Mouse (Mus musculus) heart, embryonic 11.5 days (tissue): ENCODE results near the gene Aph1b. TPM values are rescaled to one million over a fixed set of nuclear protein-coding genes. Genes with fewer than 3 reads are reported as not detected.

Experiments
- ATAC-seq: fragments of 200-750 bp; cut with Nextera tagmentation; replicated peaks from 2 replicates; pipeline ENCODE4 v1.8.0; 2017; ENCODE audit warnings: moderate library complexity; ENCODE audit not compliant: insufficient number of reproducible peaks, low FRiP score, low TSS enrichment
- H3K27ac ChIP-seq: fragments of 300-500 bp; sonication (generic); 2 replicates; pipeline ENCODE4 v1.5.1; 2014; ENCODE audit warnings: mild to moderate bottlenecking, low read depth, low read length
- H3K27me3 ChIP-seq: fragments of 300-500 bp; sonication (generic); 2 replicates; pipeline ENCODE4 v1.6.1; 2014; ENCODE audit warnings: mild to moderate bottlenecking, low read length, mixed read lengths; ENCODE audit not compliant: control insufficient read depth, insufficient read depth
- H3K36me3 ChIP-seq: fragments of 300-500 bp; sonication (generic); 2 replicates; pipeline ENCODE4 v1.6.1; 2014; ENCODE audit warnings: mild to moderate bottlenecking, low read length, moderate library complexity, mixed read lengths; ENCODE audit not compliant: control insufficient read depth, insufficient read depth
- H3K4me1 ChIP-seq: fragments of 300-500 bp; sonication (generic); 2 replicates; pipeline ENCODE4 v1.6.1; 2014; ENCODE audit warnings: low read length; ENCODE audit not compliant: control insufficient read depth, insufficient read depth
- H3K4me2 ChIP-seq: fragments of 300-500 bp; sonication (generic); 2 replicates; pipeline ENCODE4 v1.6.1; 2014; ENCODE audit warnings: mild to moderate bottlenecking, moderate library complexity
- H3K4me3 ChIP-seq: fragments of 300-500 bp; sonication (generic); 2 replicates; pipeline ENCODE4 v1.5.1; 2014; ENCODE audit warnings: low read depth, low read length
- H3K9ac ChIP-seq: fragments of 300-500 bp; sonication (generic); 2 replicates; pipeline ENCODE4 v1.6.1; 2014; ENCODE audit warnings: mild to moderate bottlenecking, low read depth, low read length, moderate library complexity
- H3K9me3 ChIP-seq: fragments of 300-500 bp; sonication (generic); replicated peaks from 2 replicates; pipeline ENCODE4 v1.6.1; 2016; ENCODE audit warnings: low read length; ENCODE audit not compliant: control insufficient read depth
- WGBS: fragments of 180-500 bp; shearing (Covaris S2); extraction: QIAGEN DNeasy Blood & Tissue Kit; methylation state at CpG from one replicate; pipeline ENCODE4 v1.1.7; 2014; ENCODE audit not compliant: insufficient replicate concordance; 5-methylcytosine and 5-hydroxymethylcytosine counted together
- polyA plus RNA-seq: library from polyadenylated mRNA; unstranded; fragments of >200 nt; fragmentation: Nextera tagmentation; extraction: Ambion mirVana; gene quantifications from 2 replicates; pipeline ENCODE4 v1.2.1, GENCODE M21; 2014

Aph1b gene
- polyA plus RNA-seq, 1 experiment from 2014 or later: 8.9 TPM

DNA sequence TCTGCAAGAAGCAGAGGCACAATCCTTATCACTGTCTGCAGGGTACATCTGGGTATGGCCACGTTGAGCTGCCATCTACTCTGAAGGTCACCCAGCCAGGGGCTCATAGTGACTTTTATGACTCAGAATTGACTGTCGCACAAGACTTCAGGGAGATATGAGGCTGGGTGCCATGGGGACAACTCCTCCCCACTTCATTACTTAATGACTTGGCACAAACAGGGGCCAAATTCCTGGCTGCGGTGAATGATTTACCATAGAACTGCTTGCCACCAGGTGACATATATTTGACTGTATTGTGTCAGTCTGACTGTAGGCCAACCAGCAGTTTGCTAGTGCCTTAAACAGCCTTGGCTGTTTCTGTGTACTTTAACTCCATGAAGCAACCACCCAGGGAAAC, 26.0 kb downstream of the Aph1b start:
- WGBS: 73% methylated on average over 3 of the region's 3 CpGs

DNA sequence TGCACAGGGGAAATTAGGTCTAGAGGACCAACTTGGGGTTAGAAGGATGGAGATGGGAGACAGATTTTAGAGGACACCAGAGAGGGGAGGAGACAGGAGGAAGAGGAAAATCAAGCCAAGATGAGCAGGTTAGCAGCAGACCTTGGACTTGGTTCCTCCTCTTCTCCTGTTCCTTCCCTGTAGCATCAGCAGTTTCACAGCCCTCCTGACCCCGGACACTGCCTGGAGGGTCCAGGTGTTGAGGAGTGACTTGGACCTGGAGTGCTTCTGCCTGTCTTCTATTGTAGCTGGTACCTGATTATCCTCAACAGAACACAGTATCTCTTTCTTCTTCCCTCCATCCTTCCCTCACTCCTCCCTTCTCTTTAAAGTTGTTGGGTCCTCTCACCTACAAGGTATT, 26.6 kb downstream of the Aph1b start:
- H3K27me3 ChIP-seq: no peaks in the 10 kb centered on the region
- no peaks in the 10 kb centered on the region for H3K4me1 ChIP-seq
- H3K4me2 ChIP-seq: no peak overlapping the region
- no peak overlapping the region for H3K4me3 ChIP-seq
- no peak for ATAC-seq
- H3K36me3 ChIP-seq: no peaks in the 10 kb centered on the region
- no peak overlapping the region for H3K27ac ChIP-seq
- H3K9me3 ChIP-seq: no peaks in the 10 kb centered on the region
- 100% methylated on average over 1 of the region's 1 CpGs for WGBS
- no peak overlapping the region for H3K9ac ChIP-seq

More for the DNA sequence above, 26.0 kb downstream of the Aph1b start:
- Histone ChIP-seq H3K36me3 (no peaks in the 10 kb centered on the region), H3K4me2 (no peak overlapping the region), H3K4me3 (no peak overlapping the region), H3K27ac (no peak overlapping the region), H3K4me1 (no peaks in the 10 kb centered on the region), H3K9me3 (no peaks in the 10 kb centered on the region), H3K9ac (no peak overlapping the region), H3K27me3 (no peaks in the 10 kb centered on the region)
- ATAC-seq: no peak

DNA sequence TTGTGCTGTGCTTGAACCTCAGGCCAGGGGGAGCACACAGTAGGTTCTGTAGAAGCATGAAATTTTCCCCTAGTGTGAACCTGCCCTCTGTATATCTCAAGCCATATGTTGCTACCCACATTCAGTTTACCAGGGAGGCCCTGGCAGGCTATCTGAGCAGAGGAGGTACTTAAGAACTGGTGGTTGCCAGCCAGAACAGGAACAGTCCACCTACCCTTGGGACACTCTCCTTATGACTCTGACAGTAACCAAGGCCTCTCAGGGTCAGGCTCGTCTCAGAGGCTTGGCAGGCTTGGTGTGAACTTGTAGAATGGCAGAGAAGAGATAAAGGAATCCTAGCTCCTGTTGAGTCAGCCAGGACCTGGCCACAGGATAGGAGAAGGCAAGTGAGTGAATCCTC, 34.3 kb downstream of the Aph1b start:
- H3K27me3 ChIP-seq: no peaks in the 10 kb centered on the region
- ATAC-seq: no peak
- no peaks in the 10 kb centered on the region for H3K4me1 ChIP-seq
- H3K4me2 ChIP-seq: no peak overlapping the region
- H3K9me3 ChIP-seq: no peaks in the 10 kb centered on the region
- no peaks in the 10 kb centered on the region for H3K36me3 ChIP-seq
- no peak overlapping the region for H3K9ac ChIP-seq
- no peak overlapping the region for H3K27ac ChIP-seq
- no peak overlapping the region for H3K4me3 ChIP-seq
- WGBS: 34% methylated on average over 1 of the region's 1 CpGs

- Histone ChIP-seq H3K36me3 (no peaks in the 10 kb centered on the region), H3K4me3 (no peak overlapping the region), H3K27ac (no peak overlapping the region), H3K4me2 (no peak overlapping the region), H3K27me3 (no peaks in the 10 kb centered on the region), H3K9ac (no peak overlapping the region), H3K9me3 (no peaks in the 10 kb centered on the region), H3K4me1 (no peaks in the 10 kb centered on the region)
- no peak for ATAC-seq
- WGBS: 82% methylated on average over 6 of the region's 6 CpGs
These were observed 42.4 kb downstream of the Aph1b start for GRCm38 (mm10) chr9:66752849-66753248.

- Histone ChIP-seq H3K4me2 (peak overlapping the region; percentile 6; the same call in 1 of the 2 replicates), H3K4me1 (no peaks in the 10 kb centered on the region), H3K9me3 (no peaks in the 10 kb centered on the region), H3K27me3 (no peaks in the 10 kb centered on the region), H3K36me3 (no peaks in the 10 kb centered on the region), H3K9ac (no peak overlapping the region), H3K4me3 (no peak overlapping the region), H3K27ac (no peak overlapping the region)
- 62% methylated on average over 15 of the region's 15 CpGs for WGBS
- no peak for ATAC-seq
These were observed 46.9 kb downstream of the Aph1b start for GRCm38 (mm10) chr9:66748390-66748789.

DNA sequence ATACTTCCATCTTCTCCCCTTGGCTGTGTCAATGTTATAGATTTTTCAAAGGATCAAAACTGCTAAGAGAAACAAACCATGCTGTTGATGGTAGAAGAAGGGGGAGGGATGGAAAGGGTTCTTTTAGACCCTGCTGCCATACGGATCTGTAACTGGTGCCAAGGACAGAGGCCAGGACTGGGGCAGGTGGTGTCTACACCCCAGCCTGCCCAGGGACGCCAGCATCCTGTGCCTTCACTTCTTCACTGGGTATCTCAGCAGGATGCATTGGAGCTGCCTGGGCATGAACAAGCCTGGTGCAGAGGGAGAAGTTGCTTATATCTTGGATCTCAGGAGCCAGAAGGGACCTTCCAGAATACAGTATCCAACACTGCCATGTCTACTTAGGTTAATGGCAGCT, 50.8 kb downstream of the Aph1b start:
- WGBS: 65% methylated on average over 2 of the region's 2 CpGs
- ATAC-seq: no peak

GRCm38 (mm10) chr9:66739516-66739915, 55.8 kb downstream of the Aph1b start:
- Histone ChIP-seq H3K36me3 (no peaks in the 10 kb centered on the region), H3K9ac (no peak overlapping the region), H3K4me2 (no peak overlapping the region), H3K27me3 (no peaks in the 10 kb centered on the region), H3K4me3 (no peak overlapping the region), H3K4me1 (no peaks in the 10 kb centered on the region), H3K9me3 (no peaks in the 10 kb centered on the region), H3K27ac (no peak overlapping the region)
- ATAC-seq: no peak
- WGBS: 77% methylated on average over 7 of the region's 7 CpGs

More for the DNA sequence above, 50.8 kb downstream of the Aph1b start:
- no peaks in the 10 kb centered on the region for H3K27me3 ChIP-seq
- no peak overlapping the region for H3K9ac ChIP-seq
- no peaks in the 10 kb centered on the region for H3K4me1 ChIP-seq
- no peaks in the 10 kb centered on the region for H3K9me3 ChIP-seq
- no peaks in the 10 kb centered on the region for H3K36me3 ChIP-seq
- no peak overlapping the region for H3K27ac ChIP-seq
- no peak overlapping the region for H3K4me3 ChIP-seq
- no peak overlapping the region for H3K4me2 ChIP-seq

DNA sequence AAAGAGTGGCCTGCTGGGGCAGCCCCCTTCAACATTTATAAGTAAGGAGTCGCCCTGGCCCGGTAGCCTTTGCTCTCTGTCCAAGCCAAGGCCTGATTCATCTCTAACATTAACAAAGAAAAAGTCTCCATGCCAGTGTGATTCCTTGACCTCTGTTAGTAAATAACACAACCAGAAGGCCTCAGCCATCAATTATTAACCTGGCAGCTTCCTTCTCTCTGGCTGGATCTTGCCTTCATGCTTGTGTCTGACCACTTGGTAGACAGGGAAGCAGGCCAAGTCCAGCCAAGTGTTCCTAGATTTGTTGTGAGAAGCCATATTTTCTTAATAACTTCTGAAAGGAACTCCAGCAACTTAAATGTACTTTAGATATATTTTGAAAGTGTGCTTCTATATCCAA, 58.7 kb downstream of the Aph1b start:
- H3K27me3 ChIP-seq: no peaks in the 10 kb centered on the region
- H3K9me3 ChIP-seq: no peaks in the 10 kb centered on the region
- H3K27ac ChIP-seq: no peak overlapping the region
- WGBS: 89% methylated on average over 2 of the region's 2 CpGs
- no peak overlapping the region for H3K9ac ChIP-seq
- H3K4me1 ChIP-seq: 0 out of 2 replicates have a peak, but pooled peaks cover 6% of the 10 kb centered on the region
- H3K36me3 ChIP-seq: no peaks in the 10 kb centered on the region
- no peak for ATAC-seq
- no peak overlapping the region for H3K4me3 ChIP-seq
- H3K4me2 ChIP-seq: no peak overlapping the region

DNA sequence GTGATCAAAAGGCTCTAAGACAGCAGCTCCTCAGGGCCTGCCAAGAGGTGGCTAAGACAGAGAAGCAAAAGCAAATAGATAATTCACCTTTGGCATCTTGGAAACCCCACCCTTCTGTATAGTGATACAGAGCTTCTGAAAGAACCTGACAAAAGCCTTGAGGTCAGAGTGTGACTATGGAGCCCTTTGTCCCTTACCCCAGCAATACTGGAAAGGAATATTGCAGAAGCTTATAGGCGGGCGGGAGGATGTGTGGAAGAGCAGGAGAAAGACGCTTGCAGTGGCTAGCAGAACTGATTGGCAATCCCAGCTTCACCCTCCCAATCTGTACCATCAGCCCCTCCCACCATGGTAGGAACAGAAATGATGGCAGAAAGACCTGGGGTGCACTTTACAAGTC, 59.3 kb downstream of the Aph1b start:
- ATAC-seq: no peak
- WGBS: 80% methylated on average over 3 of the region's 3 CpGs
- Histone ChIP-seq H3K4me2 (no peak overlapping the region), H3K27me3 (no peaks in the 10 kb centered on the region), H3K9me3 (no peaks in the 10 kb centered on the region), H3K4me3 (no peak overlapping the region), H3K9ac (no peak overlapping the region), H3K4me1 (0 out of 2 replicates have a peak, but pooled peaks cover 6% of the 10 kb centered on the region), H3K36me3 (no peaks in the 10 kb centered on the region), H3K27ac (no peak overlapping the region)
